Mouse (Mus musculus) testis, adult 2 months (tissue): ENCODE data around the gene Thoc5.

Experiments
- CTCF ChIP-seq: fragments of 200-500 bp; IDR thresholded peaks from 2 replicates; pipeline ENCODE4 v1.5.1; 2012; ENCODE audit warnings: low read depth, mild to moderate bottlenecking, inconsistent platforms, low read length, moderate library complexity; ENCODE audit not compliant: control insufficient read depth, insufficient read depth, insufficient replicate concordance
- POLR2A ChIP-seq: fragments of 200-500 bp; IDR thresholded peaks from 2 replicates; pipeline ENCODE4 v1.6.1; 2012; ENCODE audit warnings: low read depth, mild to moderate bottlenecking, inconsistent platforms, low read length, moderate library complexity; ENCODE audit not compliant: control insufficient read depth

DNA sequence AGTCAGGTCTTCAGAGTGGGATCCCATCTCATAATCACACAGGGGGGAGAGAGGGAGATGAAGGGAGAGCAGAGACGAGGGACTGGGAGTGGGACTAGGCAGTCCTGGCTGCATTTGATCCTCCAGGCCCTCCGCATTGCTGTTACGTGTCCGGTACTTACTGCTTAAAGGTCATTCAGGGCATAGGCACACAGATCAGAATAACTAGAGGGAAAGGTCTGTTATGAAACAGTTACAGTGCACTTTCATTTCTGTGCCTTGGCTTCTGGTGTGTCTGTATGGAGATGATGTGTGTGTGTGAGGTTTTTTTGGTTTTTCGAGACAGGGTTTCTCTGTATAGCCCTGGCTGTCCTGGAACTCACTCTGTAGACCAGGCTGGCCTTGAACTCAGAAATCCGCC, 11.1 kb downstream of the Thoc5 start:
- TF ChIP-seq CTCF (no peak), POLR2A (no peak)
